Mouse (Mus musculus) hematopoietic multipotent progenitor cell, adult 10-12 weeks (in vitro differentiated cells): ENCODE measurements around the gene Nxph1. TPM values are rescaled to one million over a fixed set of nuclear protein-coding genes. Genes with fewer than 3 reads are reported as not detected.

Source experiments
- polyA plus RNA-seq: library from polyadenylated mRNA; stranded (reverse); fragments of >175 nt; gene quantifications from 2 replicates; pipeline ENCODE4 v1.2.3, GENCODE M21; 2012; ENCODE audit warnings: low replicate concordance

The Nxph1 gene
- polyA plus RNA-seq = not detected in 2 replicates

GRCm38 (mm10) chr6:8948131-8948470, at the start of gene Nxph1:
Gene Nxph1, plus strand, starts transcription at chr6:8948431.

Other genes with a start within 250 kb of the Nxph1 start
- 2.1 and 3.9 TPM in 2 replicates for gene Ica1, start 169.9 kb upstream of the Nxph1 start, polyA plus RNA-seq